Mouse (Mus musculus): ENCODE measurements around the gene Ablim1.

- no peak for TF ChIP-seq CTCF (IDR thresholded peaks at IDR 0.05; ENCODE audit: low read depth)
- no peak for TF ChIP-seq EP300 (IDR thresholded peaks at IDR 0.05; ENCODE audit: low read depth)
Observed at GRCm38 (mm10) chr19:57357811-57358210, 43.1 kb upstream of the Ablim1 start.
